Mouse (Mus musculus) spleen, adult 2 months (tissue): ENCODE measurements around the gene Slc9a9.

Experiments
- CTCF ChIP-seq: fragments of 200-500 bp; IDR thresholded peaks from 2 replicates; pipeline ENCODE4 v1.5.1; 2011; ENCODE audit warnings: mild to moderate bottlenecking, inconsistent platforms; ENCODE audit not compliant: insufficient read depth, insufficient read length, insufficient replicate concordance; ENCODE audit errors: extremely low read depth
- POLR2A ChIP-seq: fragments of 200-500 bp; IDR thresholded peaks from 2 replicates; pipeline ENCODE4 v1.6.1; 2011; ENCODE audit warnings: low read depth, low read length, inconsistent platforms

GRCm38 (mm10) chr9:95150998-95151397 lies 481.3 kb downstream of the Slc9a9 start:
- TF ChIP-seq CTCF, result no peak
- no peak for TF ChIP-seq POLR2A
